Mouse (Mus musculus) midbrain, embryonic 10.5 days (tissue): ENCODE results near the gene Heatr5a. TPM values are rescaled to one million over a fixed set of nuclear protein-coding genes. Genes with fewer than 3 reads are reported as not detected.
A peak's percentile ranks its signal among the peaks of the same experiment; 100 is the strongest.

Source experiments
- DNase-seq: peaks from one replicate; pipeline ENCODE4 v3.0.0-alpha.2; 2017; ENCODE audit warnings: low spot score
- H3K27ac ChIP-seq: fragments of 300-500 bp; sonication (generic); replicated peaks from 2 replicates; pipeline ENCODE4 v1.5.1; 2016; ENCODE audit warnings: mild to moderate bottlenecking
- H3K27me3 ChIP-seq: fragments of 300-500 bp; sonication (generic); 2 replicates; pipeline ENCODE4 v1.6.1; 2016; ENCODE audit warnings: low read depth, mild to moderate bottlenecking; ENCODE audit not compliant: poor library complexity, severe bottlenecking
- H3K36me3 ChIP-seq: fragments of 300-500 bp; sonication (generic); 2 replicates; pipeline ENCODE4 v1.6.1; 2016; ENCODE audit warnings: mild to moderate bottlenecking, moderate library complexity
- H3K4me1 ChIP-seq: fragments of 300-500 bp; sonication (generic); 2 replicates; pipeline ENCODE4 v1.6.1; 2016
- H3K4me3 ChIP-seq: fragments of 300-500 bp; sonication (generic); 2 replicates; pipeline ENCODE4 v1.5.1; 2016; ENCODE audit warnings: mild to moderate bottlenecking, moderate library complexity
- H3K9me3 ChIP-seq: fragments of 300-500 bp; sonication (generic); replicated peaks from 2 replicates; pipeline ENCODE4 v1.6.1; 2016; ENCODE audit warnings: mild to moderate bottlenecking
- WGBS: fragments of 180-500 bp; shearing (Covaris S2); methylation state at CpG from one replicate; pipeline ENCODE4 v1.1.7; 2016; 5-methylcytosine and 5-hydroxymethylcytosine counted together
- polyA plus RNA-seq: library from polyadenylated mRNA; unstranded; fragments of >200 nt; fragmentation: Nextera tagmentation; extraction: Ambion mirVana; gene quantifications from 2 replicates; pipeline ENCODE4 v1.2.1, GENCODE M21; 2016

Gene Heatr5a
- polyA plus RNA-seq, 1 experiment from 2014 or later: 12.6 TPM

GRCm38 (mm10) chr12:51829290-51830076 lies 141.6 kb downstream of the Heatr5a start, which contains the start of gene Hectd1:
Gene Hectd1 (minus strand): TSS chr12:51829536.
- Histone ChIP-seq H3K36me3 (peaks cover 27% of the 10 kb centered on the region), H3K27ac (peak within 1 kb of the TSS; percentile 99), H3K4me1 (peaks cover 25% of the 10 kb centered on the region), H3K27me3 (peaks cover 10% of the 10 kb centered on the region), H3K9me3 (no peaks in the 10 kb centered on the region), H3K4me3 (peak within 1 kb of the TSS; percentile 72)
- WGBS: under 1% methylated on average over 104 of the region's 114 CpGs
- DNase-seq: peak; percentile 89

GRCm38 (mm10) chr12:51828716-51829289 lies 142.3 kb downstream of the Heatr5a start:
- peaks cover 25% of the 10 kb centered on the region for H3K4me1 ChIP-seq
- H3K36me3 ChIP-seq: peaks cover 34% of the 10 kb centered on the region
- H3K27me3 ChIP-seq: peaks cover 10% of the 10 kb centered on the region
- peak overlapping the region; percentile 72 for H3K4me3 ChIP-seq
- WGBS: under 1% methylated on average over 66 of the region's 66 CpGs
- no peaks in the 10 kb centered on the region for H3K9me3 ChIP-seq
- peak overlapping the region; percentile 99 for H3K27ac ChIP-seq
- DNase-seq: no peak

GRCm38 (mm10) chr12:51827958-51828650 lies 143.0 kb downstream of the Heatr5a start:
- Histone ChIP-seq H3K27me3 (peaks cover 10% of the 10 kb centered on the region), H3K27ac (peak overlapping the region; percentile 99), H3K36me3 (peaks cover 34% of the 10 kb centered on the region), H3K9me3 (no peaks in the 10 kb centered on the region), H3K4me1 (peaks cover 28% of the 10 kb centered on the region), H3K4me3 (peak overlapping the region; percentile 72)
- DNase-seq: no peak
- 40% methylated on average over 6 of the region's 6 CpGs for WGBS

Other genes starting within 250 kb of the Heatr5a start
- 29.1 and 30.4 TPM in 2 replicates for gene Hectd1, start 141.8 kb downstream of the Heatr5a start, polyA plus RNA-seq
- gene Dtd2, start 35.2 kb upstream of the Heatr5a start, polyA plus RNA-seq: 30.5 and 31.8 TPM in 2 replicates
- not detected in 2 replicates for gene Gpr33, start 56.7 kb upstream of the Heatr5a start, polyA plus RNA-seq
- 15.6 and 17.6 TPM in 2 replicates for gene Nubpl, start 126.4 kb upstream of the Heatr5a start, polyA plus RNA-seq